Comparison of ENCODE assay signal across 12 mouse cellular contexts in genomic region chr5:77372242-77372641, GRCm38 (mm10). TPM values are rescaled to one million over a fixed set of nuclear protein-coding genes. Genes with fewer than 3 reads are reported as not detected.
DNase-seq lines count a peak whose midpoint lies in the region; ATAC-seq lines count a peak whose summit lies in the region.
"Had no signal": no experiment of that assay in that cellular context is flagged by ENCODE, and none has a peak within 500 bp of the region (broad histone marks: within the 10 kb centered on the region; RNA-seq: fewer than 3 reads in every experiment).

No protein-coding gene starts in this region.

- H3K27ac ChIP-seq in lung, embryonic 15.5 days, result 0 out of 2 replicates have a peak overlapping the region, but pooled peaks have one; percentile 8
- peak overlapping the region; percentile 21; the same call in 1 of the 2 replicates for H3K27ac ChIP-seq in heart, embryonic 15.5 days
- H3K27ac ChIP-seq: forebrain, embryonic 10.5 days; liver, embryonic 14.5 days had no signal

- H3K4me2 ChIP-seq in lung, embryonic 15.5 days, result no peak overlapping the region
- H3K4me2 ChIP-seq in heart, embryonic 15.5 days, result no peak overlapping the region

- peaks cover 24% of the 10 kb centered on the region for H3K4me1 ChIP-seq in lung, embryonic 15.5 days
- H3K4me1 ChIP-seq in heart, embryonic 15.5 days (replicated peaks), result peaks cover 32% of the 10 kb centered on the region

- no peak overlapping the region for H3K4me3 ChIP-seq in lung, embryonic 15.5 days
- no peak overlapping the region for H3K4me3 ChIP-seq in heart, embryonic 15.5 days
- H3K4me3 ChIP-seq: forebrain, embryonic 10.5 days had no signal

- 60% methylated on average over 7 of the region's 7 CpGs for WGBS in lung, embryonic 15.5 days
- 49% methylated on average over 7 of the region's 7 CpGs for WGBS in heart, embryonic 15.5 days

- H3K36me3 ChIP-seq in lung, embryonic 15.5 days, result no peaks in the 10 kb centered on the region
- H3K36me3 ChIP-seq in heart, embryonic 15.5 days, result no peaks in the 10 kb centered on the region
- H3K36me3 ChIP-seq: forebrain, embryonic 10.5 days had no signal

- H3K27me3 ChIP-seq in lung, embryonic 15.5 days, result no peaks in the 10 kb centered on the region
- no peaks in the 10 kb centered on the region for H3K27me3 ChIP-seq in heart, embryonic 15.5 days

- intact Hi-C loops in gastrocnemius, postnatal 14 days (cut with DNase I; ENCODE audit: low total_unique reads), result no loop called here

- DNase-seq in lung, adult 18-20 months, result no peak
- peak; percentile 48 for DNase-seq in gastrocnemius, postnatal 14 days
- DNase-seq in retina, embryonic 14.5 days (ENCODE audit: low spot score), result no peak
- DNase-seq in adrenal gland, postnatal 36 days, result no peak
- DNase-seq in spleen, postnatal 36 days (ENCODE audit: low spot score in 2 of 2), result no peak
- DNase-seq: cerebellum, adult 8-10 months; right cerebral cortex, postnatal 25 days had no signal

- no peak overlapping the region for H3K9ac ChIP-seq in lung, embryonic 15.5 days
- H3K9ac ChIP-seq in heart, embryonic 15.5 days, result no peak overlapping the region
- H3K9ac ChIP-seq: liver, embryonic 14.5 days had no signal

- H3K9me3 ChIP-seq in lung, embryonic 15.5 days, result no peaks in the 10 kb centered on the region
- no peaks in the 10 kb centered on the region for H3K9me3 ChIP-seq in heart, embryonic 15.5 days (replicated peaks)
- H3K9me3 ChIP-seq: forebrain, embryonic 10.5 days had no signal

- no peak for ATAC-seq in lung, embryonic 15.5 days (ENCODE audit: borderline replicate concordance, extremely low read depth, low FRiP score, low TSS enrichment)
- 0 out of 2 replicates have a peak, but pooled peaks have one; percentile 37 for ATAC-seq in heart, embryonic 15.5 days (replicated peaks; ENCODE audit: insufficient number of reproducible peaks, insufficient read depth, low FRiP score, low read depth)
- ATAC-seq in megakaryocyte, adult 5-6 weeks (ENCODE audit: poor library complexity, severe bottlenecking), result peak; percentile 19; the same call in 1 of the 2 replicates

RNA-seq across cellular contexts. Expression of gene Igfbp7, which starts 35.6 kb away (rescaled TPM):
- polyA plus RNA-seq in lung, embryonic 15.5 days (2015; fragmentation: Nextera tagmentation; extraction: Ambion mirVana), result 77.7 and 88.4 TPM in 2 replicates
- 100 to 1,000 TPM; 319 to 321 TPM for total RNA-seq in gastrocnemius, postnatal 14 days (2021)
- polyA plus RNA-seq in heart, embryonic 15.5 days (2015; fragmentation: Nextera tagmentation; extraction: Ambion mirVana), result 74.2 and 78.7 TPM in 2 replicates
- total RNA-seq in megakaryocyte, adult 5-6 weeks (2015), result 3.6 and 4.5 TPM in 2 replicates
- 2.6 and 4.1 TPM in 2 replicates for total RNA-seq in megakaryocyte, adult 5-6 weeks (2017)
- 100 to 1,000 TPM; 862 to 986 TPM for total RNA-seq in adrenal gland, postnatal 36 days (2021)

Comparison
In these comparisons a context has a peak if more than half of its experiments do, and no peak if none do; other contexts are left out.
1. RNA of gene Igfbp7, which starts 35.6 kb away (total RNA-seq): 862 to 986 TPM in adrenal gland, postnatal 36 days and 319 to 321 TPM in gastrocnemius, postnatal 14 days; 2.6 to 4.5 TPM in megakaryocyte, adult 5-6 weeks; every median in the first group is over 10 times any median in the second.